Mouse (Mus musculus): ENCODE results near the gene Cacna2d4. TPM values are rescaled to one million over a fixed set of nuclear protein-coding genes. Genes with fewer than 3 reads are reported as not detected.

Cacna2d4 gene
- polyA plus RNA-seq, 1 experiment from 2014 or later, result not detected

DNA sequence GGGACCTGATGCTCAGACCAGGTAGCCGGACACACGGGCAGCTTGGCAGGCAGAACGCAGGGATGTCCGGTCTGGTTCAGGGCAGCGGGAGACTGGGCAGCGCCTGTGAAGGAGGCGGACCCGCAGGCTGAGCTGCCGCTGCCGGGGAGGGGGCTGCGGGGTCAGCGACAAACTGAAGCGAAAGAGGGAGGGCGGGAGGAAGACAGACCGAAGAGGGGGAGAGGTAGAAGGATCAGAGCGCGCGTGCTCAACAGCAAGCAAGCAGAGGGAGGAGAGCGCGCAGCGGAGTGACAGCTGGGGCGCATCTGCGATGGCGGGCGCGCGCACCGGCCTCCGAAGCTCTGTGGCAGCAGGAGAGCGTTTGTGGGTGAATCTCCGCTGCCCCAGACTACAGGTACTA is 94.2 kb downstream of the Cacna2d4 start, which contains the start of gene Lrtm2:
TSS of gene Lrtm2 (minus strand) at position 261 of the 400 bp plus-strand sequence.
- H3K36me3 ChIP-seq (ENCODE audit: inconsistent target), result no peaks in the 10 kb centered on the region
- H3K4me3 ChIP-seq (ENCODE audit: inconsistent target), result no peak within 1 kb of the TSS
- H3K79me2 ChIP-seq (ENCODE audit: inconsistent target), result no peaks in the 10 kb centered on the region
- WGBS (ENCODE audit: missing documents), result 3% methylated on average over 27 of the region's 31 CpGs
- no peak within 1 kb of the TSS for H3K27ac ChIP-seq

- Histone ChIP-seq H3K79me2 (ENCODE audit: inconsistent target) (no peaks in the 10 kb centered on the region), H3K27ac (no peak overlapping the region), H3K36me3 (ENCODE audit: inconsistent target) (no peaks in the 10 kb centered on the region), H3K4me3 (ENCODE audit: inconsistent target) (no peak overlapping the region)
- WGBS (ENCODE audit: missing documents), result 67% methylated on average over 1 of the region's 1 CpGs
Observed at GRCm38 (mm10) chr6:119332111-119332510, 95.8 kb downstream of the Cacna2d4 start.

- Histone ChIP-seq H3K27ac (no peak overlapping the region), H3K79me2 (ENCODE audit: inconsistent target) (no peaks in the 10 kb centered on the region), H3K4me3 (ENCODE audit: inconsistent target) (no peak overlapping the region), H3K36me3 (ENCODE audit: inconsistent target) (no peaks in the 10 kb centered on the region)
- 61% methylated on average over 3 of the region's 3 CpGs for WGBS (ENCODE audit: missing documents)
Observed at GRCm38 (mm10) chr6:119333202-119333601, 96.9 kb downstream of the Cacna2d4 start.

DNA sequence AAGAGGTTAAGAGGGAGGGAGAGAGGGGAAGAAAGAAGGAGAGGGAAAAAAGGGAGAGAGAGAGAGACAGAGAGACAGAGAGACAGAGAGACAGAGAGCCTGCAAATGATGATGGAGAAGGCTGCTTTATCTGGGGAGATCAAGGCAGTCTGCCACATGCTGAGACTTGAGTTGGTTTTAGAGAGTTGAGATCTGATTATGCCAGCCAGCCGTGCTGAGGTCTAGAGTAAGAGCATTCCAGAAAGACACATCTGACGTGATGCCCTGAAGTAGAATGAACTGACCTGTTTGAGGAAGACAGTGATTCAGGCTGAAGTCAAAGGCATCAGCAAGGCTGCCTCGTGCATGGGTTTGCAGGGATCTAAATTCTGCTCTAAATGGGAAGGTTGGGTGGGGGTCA is 97.5 kb downstream of the Cacna2d4 start:
- WGBS (ENCODE audit: missing documents), result 92% methylated on average over 3 of the region's 3 CpGs
- Histone ChIP-seq H3K27ac (no peak overlapping the region), H3K79me2 (ENCODE audit: inconsistent target) (no peaks in the 10 kb centered on the region), H3K4me3 (ENCODE audit: inconsistent target) (no peak overlapping the region), H3K36me3 (ENCODE audit: inconsistent target) (no peaks in the 10 kb centered on the region)

DNA sequence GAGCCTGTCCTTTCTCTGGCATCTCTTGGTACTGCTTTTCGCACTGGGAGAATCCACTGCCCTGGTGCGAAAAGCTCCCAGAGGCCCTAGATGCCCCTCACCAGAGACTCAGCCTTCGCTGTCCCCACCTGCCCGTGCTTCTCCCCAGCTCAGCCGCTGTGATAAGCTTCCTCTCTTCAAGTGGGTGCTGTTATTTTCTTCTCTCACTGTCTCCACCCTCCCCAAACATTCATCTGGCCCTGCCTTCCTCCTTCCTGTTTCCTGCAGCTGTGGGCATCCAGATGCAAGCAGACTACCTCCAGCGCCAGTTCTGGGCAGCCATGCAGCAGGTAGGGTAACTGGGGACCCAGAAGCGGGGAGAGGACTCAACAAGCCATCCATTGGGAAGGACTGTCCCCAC is 99.8 kb downstream of the Cacna2d4 start:
- 29% methylated on average over 7 of the region's 7 CpGs for WGBS (ENCODE audit: missing documents)
- H3K79me2 ChIP-seq (ENCODE audit: inconsistent target), result no peaks in the 10 kb centered on the region
- H3K36me3 ChIP-seq (ENCODE audit: inconsistent target), result no peaks in the 10 kb centered on the region
- H3K4me3 ChIP-seq (ENCODE audit: inconsistent target), result no peak overlapping the region
- H3K27ac ChIP-seq, result no peak overlapping the region

- no peaks in the 10 kb centered on the region for H3K36me3 ChIP-seq (ENCODE audit: inconsistent target)
- no peaks in the 10 kb centered on the region for H3K79me2 ChIP-seq (ENCODE audit: inconsistent target)
- no peak overlapping the region for H3K4me3 ChIP-seq (ENCODE audit: inconsistent target)
- WGBS (ENCODE audit: missing documents), result 95% methylated on average over 3 of the region's 3 CpGs
- no peak overlapping the region for H3K27ac ChIP-seq
Observed at GRCm38 (mm10) chr6:119337287-119337686, 101.0 kb downstream of the Cacna2d4 start.

DNA sequence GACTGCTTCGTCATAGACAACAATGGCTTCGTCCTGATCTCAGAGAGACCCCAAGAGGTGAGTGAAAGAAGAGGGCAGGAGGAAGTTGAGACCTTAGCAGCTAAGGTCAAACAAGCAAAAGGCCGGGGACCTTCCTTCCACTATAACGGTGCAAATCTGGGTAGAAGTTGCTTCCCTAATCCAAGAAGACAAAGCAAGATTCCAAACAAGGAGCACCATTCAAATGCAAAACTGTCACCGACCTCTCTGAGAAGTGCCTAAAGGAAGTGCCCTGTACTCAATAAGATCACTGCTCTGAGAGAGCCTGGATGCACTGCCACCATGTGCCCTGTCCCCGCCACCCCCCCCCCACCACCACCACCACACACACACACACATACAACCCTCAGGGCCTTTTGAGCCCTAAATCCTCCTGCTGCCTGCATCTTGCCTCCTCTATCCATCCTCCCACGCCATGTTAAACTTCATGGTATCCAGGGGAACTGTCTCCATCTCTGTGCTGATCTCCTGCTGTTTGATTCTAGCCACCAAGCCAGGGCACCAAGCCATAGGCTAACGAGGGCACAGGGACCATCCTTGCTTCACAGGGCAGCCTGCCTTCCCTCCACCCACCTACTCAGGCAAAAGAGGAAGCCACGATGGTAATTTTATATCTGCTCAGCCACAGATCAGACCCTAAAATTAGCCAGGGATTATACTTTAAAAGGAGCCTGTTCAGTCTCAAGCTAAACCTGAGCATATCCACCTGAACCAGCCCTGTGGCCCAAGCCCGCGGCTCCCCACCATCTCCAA is 102.0 kb downstream of the Cacna2d4 start:
- 39% methylated on average over 10 of the region's 11 CpGs for WGBS (ENCODE audit: missing documents)
- Histone ChIP-seq H3K79me2 (ENCODE audit: inconsistent target) (no peaks in the 10 kb centered on the region), H3K27ac (no peak overlapping the region), H3K36me3 (ENCODE audit: inconsistent target) (no peaks in the 10 kb centered on the region), H3K4me3 (ENCODE audit: inconsistent target) (no peak overlapping the region)

GRCm38 (mm10) chr6:119341409-119341808 is 105.1 kb downstream of the Cacna2d4 start:
- no peaks in the 10 kb centered on the region for H3K79me2 ChIP-seq (ENCODE audit: inconsistent target)
- H3K36me3 ChIP-seq (ENCODE audit: inconsistent target), result no peaks in the 10 kb centered on the region
- H3K4me3 ChIP-seq (ENCODE audit: inconsistent target), result no peak overlapping the region
- H3K27ac ChIP-seq, result no peak overlapping the region

GRCm38 (mm10) chr6:119346257-119346656 is 109.9 kb downstream of the Cacna2d4 start:
- no peak overlapping the region for H3K27ac ChIP-seq
- H3K4me3 ChIP-seq (ENCODE audit: inconsistent target), result no peak overlapping the region
- no peaks in the 10 kb centered on the region for H3K79me2 ChIP-seq (ENCODE audit: inconsistent target)
- WGBS (ENCODE audit: missing documents), result 24% methylated on average over 10 of the region's 10 CpGs
- H3K36me3 ChIP-seq (ENCODE audit: inconsistent target), result no peaks in the 10 kb centered on the region

- no peak overlapping the region for H3K27ac ChIP-seq
- 87% methylated on average over 5 of the region's 5 CpGs for WGBS (ENCODE audit: missing documents)
- 0 out of 2 replicates have a peak, but pooled peaks cover under 1% of the 10 kb centered on the region for H3K36me3 ChIP-seq (ENCODE audit: inconsistent target)
- H3K79me2 ChIP-seq (ENCODE audit: inconsistent target), result no peaks in the 10 kb centered on the region
- no peak overlapping the region for H3K4me3 ChIP-seq (ENCODE audit: inconsistent target)
Observed at GRCm38 (mm10) chr6:119347813-119348212, 111.5 kb downstream of the Cacna2d4 start.

DNA sequence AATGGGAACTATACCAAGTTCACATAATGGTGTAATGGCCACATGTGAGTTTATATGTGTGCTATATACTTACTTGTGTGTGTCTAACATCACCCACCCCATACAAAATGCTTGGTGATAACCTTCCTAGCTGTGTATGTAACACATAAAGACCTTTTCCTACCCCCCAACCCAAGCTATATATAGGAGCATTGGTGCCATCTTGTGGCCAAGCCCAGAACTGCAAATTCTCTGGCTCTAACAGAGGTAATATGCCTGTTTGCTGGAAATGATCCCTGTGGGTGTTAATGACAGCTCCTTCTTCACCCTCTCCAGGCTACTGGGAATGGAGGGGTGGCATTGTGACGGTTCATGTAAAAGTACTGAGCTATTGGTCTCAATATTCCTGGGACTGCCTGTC is 111.9 kb downstream of the Cacna2d4 start:
- Histone ChIP-seq H3K79me2 (ENCODE audit: inconsistent target) (no peaks in the 10 kb centered on the region), H3K4me3 (ENCODE audit: inconsistent target) (no peak overlapping the region), H3K27ac (no peak overlapping the region), H3K36me3 (ENCODE audit: inconsistent target) (peaks cover 5% of the 10 kb centered on the region; the same call in 1 of the 2 replicates)
- 0% methylated on average over 1 of the region's 1 CpGs for WGBS (ENCODE audit: missing documents)

- no peaks in the 10 kb centered on the region for H3K79me2 ChIP-seq (ENCODE audit: inconsistent target)
- H3K27ac ChIP-seq, result no peak overlapping the region
- H3K4me3 ChIP-seq (ENCODE audit: inconsistent target), result no peak overlapping the region
- 67% methylated on average over 9 of the region's 9 CpGs for WGBS (ENCODE audit: missing documents)
- H3K36me3 ChIP-seq (ENCODE audit: inconsistent target), result peaks cover 28% of the 10 kb centered on the region
Observed at GRCm38 (mm10) chr6:119350703-119351198, 114.4 kb downstream of the Cacna2d4 start.

DNA sequence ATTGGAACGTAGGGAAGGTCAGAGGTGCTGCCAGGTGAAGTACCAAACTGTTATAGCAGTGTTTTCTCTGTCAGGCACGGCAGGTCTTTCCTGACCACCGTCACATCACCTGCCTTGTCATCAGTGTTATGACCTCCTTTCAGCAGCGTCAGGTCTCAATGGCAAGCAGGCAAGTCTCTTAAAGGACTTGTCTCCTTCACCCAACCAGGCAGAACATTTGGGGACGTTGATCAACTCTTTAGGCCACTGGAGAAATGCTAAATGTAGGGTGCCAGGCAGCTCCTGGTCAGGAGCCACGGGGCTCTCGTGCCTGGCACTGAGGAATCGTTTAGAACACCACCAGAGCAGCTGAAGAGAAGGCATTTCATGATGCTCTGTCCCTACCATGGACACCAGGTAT is 115.3 kb downstream of the Cacna2d4 start:
- peaks cover 31% of the 10 kb centered on the region for H3K36me3 ChIP-seq (ENCODE audit: inconsistent target)
- H3K27ac ChIP-seq, result no peak overlapping the region
- no peak overlapping the region for H3K4me3 ChIP-seq (ENCODE audit: inconsistent target)
- H3K79me2 ChIP-seq (ENCODE audit: inconsistent target), result no peaks in the 10 kb centered on the region
- 82% methylated on average over 8 of the region's 8 CpGs for WGBS (ENCODE audit: missing documents)

- Histone ChIP-seq H3K27ac (no peak overlapping the region), H3K36me3 (ENCODE audit: inconsistent target) (peaks cover 34% of the 10 kb centered on the region), H3K4me3 (ENCODE audit: inconsistent target) (no peak overlapping the region), H3K79me2 (ENCODE audit: inconsistent target) (no peaks in the 10 kb centered on the region)
- 84% methylated on average over 6 of the region's 6 CpGs for WGBS (ENCODE audit: missing documents)
Observed at GRCm38 (mm10) chr6:119352501-119352900, 116.2 kb downstream of the Cacna2d4 start.

GRCm38 (mm10) chr6:119358020-119358571 is 121.8 kb downstream of the Cacna2d4 start:
- H3K36me3 ChIP-seq (ENCODE audit: inconsistent target), result peaks cover 43% of the 10 kb centered on the region
- 53% methylated on average over 8 of the region's 8 CpGs for WGBS (ENCODE audit: missing documents)
- H3K79me2 ChIP-seq (ENCODE audit: inconsistent target), result no peaks in the 10 kb centered on the region
- H3K27ac ChIP-seq, result no peak overlapping the region
- no peak overlapping the region for H3K4me3 ChIP-seq (ENCODE audit: inconsistent target)

All from macrophage (primary cell).